Mouse (Mus musculus) E14TG2a.4 (cell line): ENCODE measurements at regions not wholly inside any gene's neighbourhood (a gene's known extent, or its start where the extent isn't known, plus 50 kb on each side); places are given as distances from the start of the nearest gene placed in this dataset.

Source experiments
- H3K27me3 ChIP-seq: 2 replicates; pipeline ENCODE4 v1.6.1; 2014; ENCODE audit warnings: low read length, control low read depth; ENCODE audit not compliant: insufficient read depth
- H3K36me3 ChIP-seq: 2 replicates; pipeline ENCODE4 v1.6.1; 2014; ENCODE audit warnings: low read length, control low read depth; ENCODE audit not compliant: insufficient read depth
- H3K4me1 ChIP-seq: replicated peaks from 2 replicates; pipeline ENCODE4 v1.6.1; 2014; ENCODE audit warnings: low read depth, low read length, control low read depth
- H3K4me3 ChIP-seq: replicated peaks from 2 replicates; pipeline ENCODE4 v1.5.1; 2014; ENCODE audit warnings: mild to moderate bottlenecking, low read length
- H3K9me3 ChIP-seq: 2 replicates; pipeline ENCODE4 v1.6.1; 2014; ENCODE audit warnings: low read length, control low read depth
- CTCF ChIP-seq: conservative IDR thresholded peaks from 2 replicates; pipeline ENCODE4 v1.5.1; 2014; ENCODE audit warnings: low read length
- NANOG ChIP-seq: IDR thresholded peaks from 2 replicates; pipeline ENCODE4 v1.6.1; 2014; ENCODE audit warnings: borderline replicate concordance, low read length, mixed read lengths
- POU5F1 ChIP-seq: IDR thresholded peaks from 2 replicates; pipeline ENCODE4 v1.6.1; 2014; ENCODE audit warnings: low read length, borderline replicate concordance

- no peak overlapping the region for H3K4me3 ChIP-seq
- no peaks in the 10 kb centered on the region for H3K27me3 ChIP-seq
- no peaks in the 10 kb centered on the region for H3K9me3 ChIP-seq
- TF ChIP-seq CTCF (no peak), NANOG (no peak), POU5F1 (no peak)
- H3K36me3 ChIP-seq, result no peaks in the 10 kb centered on the region
- H3K4me1 ChIP-seq, result no peaks in the 10 kb centered on the region
Observed at GRCm38 (mm10) chr13:85570886-85571527, 282.1 kb upstream of the Rasa1 start.

- H3K9me3 ChIP-seq, result no peaks in the 10 kb centered on the region
- no peaks in the 10 kb centered on the region for H3K36me3 ChIP-seq
- H3K4me3 ChIP-seq, result no peak overlapping the region
- TF ChIP-seq CTCF (no peak), NANOG (no peak), POU5F1 (no peak)
- no peaks in the 10 kb centered on the region for H3K27me3 ChIP-seq
- H3K4me1 ChIP-seq, result no peaks in the 10 kb centered on the region
Observed at GRCm38 (mm10) chr13:85557821-85558220, 268.9 kb upstream of the Rasa1 start.

GRCm38 (mm10) chr13:85556101-85556853 lies 267.3 kb upstream of the Rasa1 start:
- Histone ChIP-seq H3K9me3 (no peaks in the 10 kb centered on the region), H3K27me3 (no peaks in the 10 kb centered on the region), H3K36me3 (no peaks in the 10 kb centered on the region), H3K4me1 (no peaks in the 10 kb centered on the region), H3K4me3 (no peak overlapping the region)
- TF ChIP-seq POU5F1, result no peak
- TF ChIP-seq NANOG, result no peak
- peak; percentile 37 for TF ChIP-seq CTCF

GRCm38 (mm10) chr13:85553072-85553471 lies 264.1 kb upstream of the Rasa1 start:
- no peak overlapping the region for H3K4me3 ChIP-seq
- no peaks in the 10 kb centered on the region for H3K9me3 ChIP-seq

GRCm38 (mm10) chr13:85509671-85510070 lies 220.7 kb upstream of the Rasa1 start:
- 0 out of 2 replicates have a peak, but pooled peaks cover under 1% of the 10 kb centered on the region for H3K4me1 ChIP-seq
- no peaks in the 10 kb centered on the region for H3K36me3 ChIP-seq
- H3K9me3 ChIP-seq, result no peaks in the 10 kb centered on the region
- TF ChIP-seq NANOG (no peak), CTCF (no peak), POU5F1 (no peak)
- no peaks in the 10 kb centered on the region for H3K27me3 ChIP-seq
- no peak overlapping the region for H3K4me3 ChIP-seq

More at GRCm38 (mm10) chr13:85553072-85553471, 264.1 kb upstream of the Rasa1 start:
- Histone ChIP-seq H3K27me3 (no peaks in the 10 kb centered on the region), H3K4me1 (no peaks in the 10 kb centered on the region), H3K36me3 (no peaks in the 10 kb centered on the region)
- TF ChIP-seq NANOG (no peak), POU5F1 (no peak), CTCF (no peak)

GRCm38 (mm10) chr13:85508552-85508951 lies 219.6 kb upstream of the Rasa1 start:
- Histone ChIP-seq H3K4me1 (peaks cover 3% of the 10 kb centered on the region; the same call in 1 of the 2 replicates), H3K27me3 (no peaks in the 10 kb centered on the region), H3K4me3 (no peak overlapping the region), H3K36me3 (no peaks in the 10 kb centered on the region), H3K9me3 (no peaks in the 10 kb centered on the region)
- TF ChIP-seq CTCF (no peak), POU5F1 (no peak), NANOG (no peak)

- Histone ChIP-seq H3K4me1 (peaks cover 3% of the 10 kb centered on the region; the same call in 1 of the 2 replicates), H3K4me3 (no peak overlapping the region), H3K9me3 (no peaks in the 10 kb centered on the region), H3K36me3 (no peaks in the 10 kb centered on the region), H3K27me3 (no peaks in the 10 kb centered on the region)
- no peak for TF ChIP-seq CTCF
- no peak for TF ChIP-seq POU5F1
- no peak for TF ChIP-seq NANOG
Observed at GRCm38 (mm10) chr13:85507374-85508101, 218.6 kb upstream of the Rasa1 start.

GRCm38 (mm10) chr13:85506875-85507274 lies 217.9 kb upstream of the Rasa1 start:
- TF ChIP-seq POU5F1 (no peak), CTCF (no peak)
- Histone ChIP-seq H3K4me3 (no peak overlapping the region), H3K27me3 (no peaks in the 10 kb centered on the region), H3K9me3 (no peaks in the 10 kb centered on the region), H3K4me1 (peaks cover 3% of the 10 kb centered on the region; the same call in 1 of the 2 replicates), H3K36me3 (no peaks in the 10 kb centered on the region)

GRCm38 (mm10) chr13:85506030-85506429 lies 217.1 kb upstream of the Rasa1 start:
- no peaks in the 10 kb centered on the region for H3K36me3 ChIP-seq
- H3K9me3 ChIP-seq, result no peaks in the 10 kb centered on the region
- H3K4me3 ChIP-seq, result no peak overlapping the region
- TF ChIP-seq NANOG (no peak), POU5F1 (no peak), CTCF (no peak)
- peaks cover 3% of the 10 kb centered on the region; the same call in 1 of the 2 replicates for H3K4me1 ChIP-seq
- H3K27me3 ChIP-seq, result no peaks in the 10 kb centered on the region
